Mouse (Mus musculus): ENCODE results near the gene Kpna2. TPM values are rescaled to one million over a fixed set of nuclear protein-coding genes. Genes with fewer than 3 reads are reported as not detected.
"Not testable (repeated sequence)": the region's sequence is repeated elsewhere in the genome, so short reads cannot be mapped to it uniquely, and the experiment has no call there.

Gene Kpna2
- total RNA-seq, 2 experiments from 2014 or later: 17.7 to 19.1 TPM

- Histone ChIP-seq H3K27ac (no peak overlapping the region), H3K4me3 (no peak overlapping the region)
- TF ChIP-seq CTCF (conservative IDR thresholded peaks at IDR 0.05): no peak
- DNase-seq (ENCODE audit: low spot score in 2 of 2): no peak
Observed at GRCm38 (mm10) chr11:106994246-106995085, 4.9 kb downstream of the Kpna2 start.

GRCm38 (mm10) chr11:106987384-106987783 is 12.0 kb downstream of the Kpna2 start:
- Histone ChIP-seq H3K4me3 (no peak overlapping the region), H3K27ac (no peak overlapping the region)
- no peak for DNase-seq (ENCODE audit: low spot score in 2 of 2)
- TF ChIP-seq CTCF (conservative IDR thresholded peaks at IDR 0.05): no peak

DNA sequence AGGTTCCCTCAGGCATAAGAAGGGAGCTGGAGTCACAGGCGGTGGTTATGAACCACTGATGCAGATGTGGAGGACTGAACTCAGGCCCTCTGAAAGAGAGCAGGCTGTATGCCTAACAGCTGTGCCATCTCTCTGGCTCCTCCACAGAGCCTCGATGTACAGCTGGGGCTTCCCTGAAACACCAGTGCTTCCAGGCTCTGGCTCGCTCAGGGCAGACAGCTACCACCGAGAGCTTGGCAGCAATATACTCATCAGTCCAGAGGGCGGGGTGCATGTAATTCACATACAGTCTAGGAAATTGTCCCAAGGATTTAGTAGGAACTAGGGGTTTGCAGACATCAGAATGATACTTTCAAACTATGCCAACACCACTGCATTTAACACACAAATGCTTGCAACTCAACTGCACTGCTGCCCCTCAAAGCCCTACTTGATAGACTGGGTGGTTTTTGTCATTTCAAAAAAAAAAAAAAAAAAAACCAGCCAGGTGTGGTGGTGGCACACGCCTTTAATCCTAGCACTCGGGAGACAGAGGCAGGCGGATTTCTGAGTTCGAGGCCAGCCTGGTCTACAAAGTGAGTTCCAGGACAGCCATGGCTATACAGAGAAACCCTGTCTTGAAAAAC is 13.2 kb downstream of the Kpna2 start:
- DNase-seq (ENCODE audit: low spot score in 2 of 2); H3K27ac ChIP-seq; H3K4me3 ChIP-seq: not testable (repeated sequence)

GRCm38 (mm10) chr11:106982351-106982750 is 17.0 kb downstream of the Kpna2 start:
- DNase-seq (ENCODE audit: low spot score in 2 of 2): no peak

DNA sequence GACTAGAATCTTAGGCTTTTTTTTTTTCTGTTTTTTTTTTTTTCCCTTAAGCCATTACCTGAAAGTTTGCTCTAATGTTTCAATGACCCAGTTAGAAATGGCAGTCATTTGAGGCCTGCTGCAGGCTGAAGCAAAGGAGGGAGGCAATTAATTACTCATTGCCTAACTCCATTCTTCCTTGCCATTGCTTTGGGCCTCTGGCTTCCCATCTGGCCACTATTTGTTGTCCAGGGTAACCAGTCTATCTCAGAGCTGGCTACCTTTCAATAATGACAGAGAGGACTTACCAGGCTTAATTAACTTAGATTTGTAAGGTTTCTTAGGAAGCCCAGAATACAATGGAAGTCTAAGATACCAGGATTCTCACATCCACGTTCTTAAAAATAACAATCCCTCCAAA is 17.6 kb downstream of the Kpna2 start:
- DNase-seq (ENCODE audit: low spot score in 2 of 2): peak; percentile 20 to 21
- peak overlapping the region; percentile 33; the same call in 1 of the 2 replicates for H3K27ac ChIP-seq
- no peak for TF ChIP-seq CTCF (conservative IDR thresholded peaks at IDR 0.05)

More at GRCm38 (mm10) chr11:106982351-106982750, 17.0 kb downstream of the Kpna2 start:
- TF ChIP-seq CTCF (conservative IDR thresholded peaks at IDR 0.05): no peak
- Histone ChIP-seq H3K27ac (peak overlapping the region; percentile 33; the same call in 1 of the 2 replicates), H3K4me3 (no peak overlapping the region)

GRCm38 (mm10) chr11:106980455-106980854 is 18.9 kb downstream of the Kpna2 start:
- TF ChIP-seq CTCF (conservative IDR thresholded peaks at IDR 0.05): peak; percentile 89
- H3K27ac ChIP-seq: no peak overlapping the region
- H3K4me3 ChIP-seq: no peak overlapping the region
- DNase-seq (ENCODE audit: low spot score in 2 of 2): peak; percentile 64 to 65

More for the DNA sequence above, 17.6 kb downstream of the Kpna2 start:
- no peak overlapping the region for H3K4me3 ChIP-seq

DNA sequence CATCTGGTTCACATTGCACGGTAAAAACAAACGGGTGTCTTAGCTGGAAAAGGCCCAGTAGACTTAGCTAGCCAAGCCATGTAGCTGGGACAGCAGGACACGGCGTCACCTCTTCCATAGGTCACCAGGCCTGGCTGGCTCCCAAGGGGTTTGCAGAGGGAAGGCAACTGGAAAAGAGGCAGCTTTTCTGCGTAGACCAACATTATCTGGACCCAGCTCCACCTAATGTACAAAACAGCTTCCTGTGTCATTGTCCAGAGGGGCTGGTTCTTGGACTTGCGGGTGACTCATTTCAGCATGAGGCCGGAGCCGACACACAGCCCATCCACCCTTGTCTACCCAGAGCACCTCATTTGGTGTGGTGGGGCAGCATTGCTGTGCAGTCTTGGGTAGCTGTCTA is 23.1 kb downstream of the Kpna2 start:
- no peak for DNase-seq (ENCODE audit: low spot score in 2 of 2)
- TF ChIP-seq CTCF (conservative IDR thresholded peaks at IDR 0.05): no peak
- Histone ChIP-seq H3K4me3 (no peak overlapping the region), H3K27ac (no peak overlapping the region)

GRCm38 (mm10) chr11:106975419-106976177 is 23.7 kb downstream of the Kpna2 start:
- no peak for DNase-seq (ENCODE audit: low spot score in 2 of 2)
- TF ChIP-seq CTCF (conservative IDR thresholded peaks at IDR 0.05): no peak
- H3K27ac ChIP-seq: no peak overlapping the region
- H3K4me3 ChIP-seq: no peak overlapping the region

DNA sequence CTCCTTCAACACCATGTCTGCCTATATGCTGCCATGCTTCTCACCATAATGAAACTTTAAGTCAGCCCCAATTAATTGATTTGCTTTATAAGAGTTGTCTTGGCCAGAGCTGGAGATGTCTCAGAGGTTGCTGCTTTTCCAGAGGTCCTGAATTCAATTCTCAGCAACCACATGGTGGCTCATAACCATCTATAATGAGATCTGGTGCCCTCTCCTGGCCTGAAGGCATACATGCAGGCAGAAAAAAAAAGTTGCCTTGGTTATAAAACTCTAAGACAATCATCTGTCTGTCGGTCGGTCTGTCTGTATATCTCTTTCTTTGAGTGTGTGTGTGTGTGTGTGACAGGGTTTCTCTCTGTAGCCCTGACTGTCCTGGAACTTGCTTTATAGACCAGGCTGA is 24.9 kb downstream of the Kpna2 start:
- Histone ChIP-seq H3K4me3 (no peak overlapping the region), H3K27ac (no peak overlapping the region)
- peak; percentile 69 for TF ChIP-seq CTCF (conservative IDR thresholded peaks at IDR 0.05)
- DNase-seq (ENCODE audit: low spot score in 2 of 2): no peak

DNA sequence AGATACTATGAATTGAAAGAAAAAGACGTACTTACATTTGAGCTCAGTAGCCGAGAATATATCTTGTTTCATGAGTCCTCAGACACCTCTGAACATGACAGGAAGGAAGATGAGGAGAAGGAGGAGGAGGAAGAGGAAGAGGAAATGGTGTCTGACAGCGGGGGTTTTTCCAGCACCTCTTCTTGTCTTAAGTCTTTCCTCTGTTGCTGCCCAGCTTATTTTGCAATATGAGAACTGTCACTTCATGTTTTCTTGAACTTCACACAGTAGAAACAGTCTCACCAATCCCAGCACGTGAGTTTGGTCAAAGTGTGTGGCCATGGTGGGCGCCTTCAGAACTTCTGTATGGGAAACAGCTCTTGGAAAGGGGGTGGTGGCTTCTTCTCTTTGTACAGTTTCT is 26.3 kb downstream of the Kpna2 start:
- Histone ChIP-seq H3K27ac (no peak overlapping the region), H3K4me3 (no peak overlapping the region)
- TF ChIP-seq CTCF (conservative IDR thresholded peaks at IDR 0.05): no peak
- no peak for DNase-seq (ENCODE audit: low spot score in 2 of 2)

- no peak for TF ChIP-seq CTCF (conservative IDR thresholded peaks at IDR 0.05)
- Histone ChIP-seq H3K4me3 (no peak overlapping the region), H3K27ac (no peak overlapping the region)
- DNase-seq (ENCODE audit: low spot score in 2 of 2): no peak
Observed at GRCm38 (mm10) chr11:106969798-106970197, 29.5 kb downstream of the Kpna2 start.

DNA sequence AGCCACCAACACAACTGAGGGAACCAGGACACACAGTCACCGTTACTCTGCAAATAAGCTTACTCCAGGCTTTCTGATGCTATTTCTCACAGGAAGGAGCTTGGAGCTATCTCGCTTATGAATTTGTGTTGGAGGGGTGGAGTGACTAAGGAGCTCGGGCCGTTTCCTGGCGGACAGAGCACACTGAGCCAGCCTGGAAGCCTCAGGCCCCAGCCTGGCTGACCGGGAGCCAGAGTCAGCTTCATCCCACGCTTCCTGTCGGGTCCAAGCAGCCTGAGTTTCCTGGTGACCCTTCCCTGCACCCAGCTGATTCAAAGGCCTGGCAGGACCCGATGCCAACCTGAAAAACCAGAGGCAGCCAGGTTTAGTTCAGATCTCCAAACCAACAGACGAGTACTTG is 31.7 kb downstream of the Kpna2 start:
- no peak for DNase-seq (ENCODE audit: low spot score in 2 of 2)
- H3K27ac ChIP-seq: no peak overlapping the region
- TF ChIP-seq CTCF (conservative IDR thresholded peaks at IDR 0.05): no peak
- H3K4me3 ChIP-seq: no peak overlapping the region

- DNase-seq (ENCODE audit: low spot score in 2 of 2): no peak
- Histone ChIP-seq H3K27ac (no peak overlapping the region), H3K4me3 (no peak overlapping the region)
- no peak; the same call in 1 of the 2 replicates for TF ChIP-seq CTCF (conservative IDR thresholded peaks at IDR 0.05)
Observed at GRCm38 (mm10) chr11:106965881-106966280, 33.5 kb downstream of the Kpna2 start.
